Mouse (Mus musculus): ENCODE measurements around the gene Ralgps2. TPM values are rescaled to one million over a fixed set of nuclear protein-coding genes. Genes with fewer than 3 reads are reported as not detected.

The Ralgps2 gene
- polyA plus RNA-seq, 1 experiment = 29.1 TPM

DNA sequence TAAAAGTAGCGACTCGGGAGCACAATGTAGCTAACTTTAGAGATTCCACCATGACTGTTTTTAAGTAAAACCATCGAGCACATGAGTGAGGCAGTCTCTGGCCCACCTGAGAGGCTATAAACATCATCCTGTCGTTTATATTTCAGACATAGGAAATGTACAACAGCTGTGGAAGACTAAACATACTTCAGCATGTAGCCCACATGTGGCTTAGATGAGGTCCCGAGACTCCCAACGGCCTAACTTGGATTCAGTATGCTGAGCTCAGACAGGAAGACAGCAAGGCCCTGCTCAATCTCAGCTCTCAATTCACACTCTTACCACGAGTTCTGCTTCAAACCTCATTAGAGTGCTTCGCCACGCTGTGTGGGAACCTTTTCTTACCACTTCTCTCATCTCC lies 87.0 kb downstream of the Ralgps2 start:
- Histone ChIP-seq H3K4me1 (ENCODE audit: control insufficient read depth, insufficient read depth, insufficient read length) (no peaks in the 10 kb centered on the region), H3K4me3 (ENCODE audit: extremely low read depth, insufficient read depth, insufficient read length) (no peak overlapping the region), H3K27ac (ENCODE audit: insufficient read depth, low read length) (no peak overlapping the region), H3K36me3 (ENCODE audit: control insufficient read depth, insufficient read depth, low read length) (peaks cover 11% of the 10 kb centered on the region), H3K27me3 (ENCODE audit: control insufficient read depth, insufficient read depth, low read length) (no peaks in the 10 kb centered on the region)
- no peak for TF ChIP-seq POLR2A (IDR thresholded peaks at IDR 0.05; ENCODE audit: low read depth, low read length)
- TF ChIP-seq CTCF (IDR thresholded peaks at IDR 0.05; ENCODE audit: extremely low read depth, insufficient read depth, insufficient read length, insufficient replicate concordance) = no peak
- no peak for DNase-seq (ENCODE audit: low read depth in 1 of 2, low spot score in 2 of 2)
- whole genome bisulfite sequencing = 78% methylated on average over 9 of the region's 9 CpGs

DNA sequence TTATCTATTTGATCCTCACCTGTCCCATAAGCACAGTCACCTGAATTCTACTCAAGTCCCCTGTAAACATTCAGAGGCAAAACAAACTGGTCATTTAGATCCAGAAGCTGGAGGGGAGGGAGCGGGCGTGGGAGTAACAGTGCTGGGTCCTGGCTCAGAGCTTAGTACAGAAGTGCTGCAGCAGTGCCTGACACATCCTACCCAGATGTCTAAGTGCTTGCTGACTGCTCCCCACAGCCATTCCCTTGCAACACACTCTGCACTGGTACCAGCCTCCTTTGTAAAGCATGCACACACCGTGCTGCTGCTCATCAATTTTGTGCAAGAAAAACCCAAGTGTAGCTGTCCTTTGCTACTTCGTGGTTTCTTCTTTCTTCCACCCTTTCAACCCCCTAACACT lies 92.3 kb downstream of the Ralgps2 start:
- Histone ChIP-seq H3K36me3 (ENCODE audit: control insufficient read depth, insufficient read depth, low read length) (peaks cover 6% of the 10 kb centered on the region; the same call in 1 of the 2 replicates), H3K27ac (ENCODE audit: insufficient read depth, low read length) (no peak overlapping the region), H3K27me3 (ENCODE audit: control insufficient read depth, insufficient read depth, low read length) (no peaks in the 10 kb centered on the region), H3K4me1 (ENCODE audit: control insufficient read depth, insufficient read depth, insufficient read length) (no peaks in the 10 kb centered on the region), H3K4me3 (ENCODE audit: extremely low read depth, insufficient read depth, insufficient read length) (no peak overlapping the region)
- no peak for TF ChIP-seq CTCF (IDR thresholded peaks at IDR 0.05; ENCODE audit: extremely low read depth, insufficient read depth, insufficient read length, insufficient replicate concordance)
- no peak for TF ChIP-seq POLR2A (IDR thresholded peaks at IDR 0.05; ENCODE audit: low read depth, low read length)
- no peak for DNase-seq (ENCODE audit: low read depth in 1 of 2, low spot score in 2 of 2)
- 88% methylated on average over 4 of the region's 4 CpGs for WGBS

DNA sequence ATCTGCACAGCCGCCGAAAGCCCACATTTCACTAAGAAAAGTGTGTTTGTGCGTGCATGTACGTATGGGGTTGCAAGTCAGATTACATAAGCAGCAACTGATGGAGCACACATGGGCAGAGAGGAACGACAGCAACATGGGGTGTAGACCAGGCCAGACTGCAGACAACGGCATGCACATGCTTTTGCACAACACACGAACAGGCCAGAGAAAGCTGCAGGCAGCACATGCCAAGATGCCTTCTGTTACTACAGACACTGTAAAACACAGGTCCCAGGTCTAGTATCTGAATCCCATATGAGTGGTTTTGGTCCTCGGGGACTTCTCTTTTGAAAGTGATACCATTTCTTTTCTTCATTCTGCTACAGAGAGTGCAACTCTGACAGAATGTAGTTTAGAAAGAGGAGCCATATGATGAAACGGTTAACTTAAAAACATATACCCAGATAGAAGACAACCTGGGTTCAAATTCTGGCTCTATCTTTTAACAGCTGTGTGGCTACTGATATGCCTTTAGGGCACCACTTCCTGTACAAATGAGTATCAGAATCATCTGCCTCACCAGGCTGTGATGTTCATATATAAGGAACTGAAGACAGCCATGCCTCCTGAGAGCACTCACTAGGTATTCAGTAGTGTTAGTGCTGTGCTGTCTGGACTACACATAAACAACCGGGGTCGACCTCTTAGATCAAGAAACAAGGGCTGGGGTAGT lies 97.6 kb downstream of the Ralgps2 start:
- peaks cover 13% of the 10 kb centered on the region for H3K36me3 ChIP-seq (ENCODE audit: control insufficient read depth, insufficient read depth, low read length)
- 85% methylated on average over 11 of the region's 11 CpGs for WGBS

DNA sequence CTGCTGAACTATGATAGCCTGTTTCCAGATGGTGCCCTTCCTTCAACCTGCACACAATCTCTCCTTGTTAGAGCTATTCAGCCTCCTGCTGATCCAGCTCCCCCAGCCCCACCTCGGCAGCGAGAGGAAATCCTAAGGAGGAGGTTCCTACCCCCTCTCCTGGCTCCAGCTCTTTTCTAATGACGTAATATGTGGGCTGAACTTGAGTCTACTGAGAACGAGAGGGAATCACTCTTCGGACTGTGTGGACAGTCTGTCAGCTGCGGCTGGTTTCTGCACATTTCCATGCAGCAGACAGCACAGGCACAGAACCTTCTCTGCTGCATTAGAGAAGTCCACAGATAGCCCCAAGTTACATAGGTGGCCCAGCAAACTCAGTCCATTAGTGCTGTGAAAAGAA lies 100.7 kb downstream of the Ralgps2 start:
- H3K4me3 ChIP-seq (ENCODE audit: extremely low read depth, insufficient read depth, insufficient read length) = no peak overlapping the region
- H3K27me3 ChIP-seq (ENCODE audit: control insufficient read depth, insufficient read depth, low read length) = no peaks in the 10 kb centered on the region
- 79% methylated on average over 6 of the region's 6 CpGs for WGBS
- no peak for DNase-seq (ENCODE audit: low read depth in 1 of 2, low spot score in 2 of 2)
- peaks cover 18% of the 10 kb centered on the region for H3K36me3 ChIP-seq (ENCODE audit: control insufficient read depth, insufficient read depth, low read length)
- no peak overlapping the region for H3K27ac ChIP-seq (ENCODE audit: insufficient read depth, low read length)
- TF ChIP-seq POLR2A (IDR thresholded peaks at IDR 0.05; ENCODE audit: low read depth, low read length) (no peak), CTCF (IDR thresholded peaks at IDR 0.05; ENCODE audit: extremely low read depth, insufficient read depth, insufficient read length, insufficient replicate concordance) (no peak)
- H3K4me1 ChIP-seq (ENCODE audit: control insufficient read depth, insufficient read depth, insufficient read length) = no peaks in the 10 kb centered on the region

More for the DNA sequence above, 97.6 kb downstream of the Ralgps2 start:
- Histone ChIP-seq H3K27me3 (ENCODE audit: control insufficient read depth, insufficient read depth, low read length) (no peaks in the 10 kb centered on the region), H3K27ac (ENCODE audit: insufficient read depth, low read length) (no peak overlapping the region), H3K4me3 (ENCODE audit: extremely low read depth, insufficient read depth, insufficient read length) (no peak overlapping the region), H3K4me1 (ENCODE audit: control insufficient read depth, insufficient read depth, insufficient read length) (no peaks in the 10 kb centered on the region)
- no peak for TF ChIP-seq CTCF (IDR thresholded peaks at IDR 0.05; ENCODE audit: extremely low read depth, insufficient read depth, insufficient read length, insufficient replicate concordance)
- no peak for TF ChIP-seq POLR2A (IDR thresholded peaks at IDR 0.05; ENCODE audit: low read depth, low read length)
- no peak for DNase-seq (ENCODE audit: low read depth in 1 of 2, low spot score in 2 of 2)

DNA sequence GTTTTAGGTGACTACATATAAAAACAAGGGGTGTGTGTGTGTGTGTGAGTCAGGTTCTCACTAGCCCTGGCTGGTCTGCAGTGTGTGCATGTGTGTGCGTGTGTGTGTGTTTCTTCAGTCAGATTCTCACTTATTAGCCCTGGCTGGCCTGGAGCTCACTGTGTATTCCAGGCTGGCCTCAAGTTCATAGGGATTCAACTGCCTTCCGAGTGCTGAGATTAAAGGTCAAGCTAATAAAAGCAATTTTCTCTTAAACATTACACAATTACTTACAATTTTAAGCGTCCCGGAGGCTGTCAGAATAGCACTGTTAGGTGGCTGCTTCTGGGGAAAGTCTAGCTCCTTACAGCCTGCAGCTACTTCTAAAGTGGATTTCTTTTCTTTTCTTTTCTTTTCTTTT lies 101.2 kb downstream of the Ralgps2 start, which contains the start of gene Angptl1:
TSS of gene Angptl1 (plus strand) at position 386 of the 400 bp plus-strand sequence.
- Histone ChIP-seq H3K4me1 (ENCODE audit: control insufficient read depth, insufficient read depth, insufficient read length) (no peaks in the 10 kb centered on the region), H3K27me3 (ENCODE audit: control insufficient read depth, insufficient read depth, low read length) (no peaks in the 10 kb centered on the region), H3K36me3 (ENCODE audit: control insufficient read depth, insufficient read depth, low read length) (peaks cover 18% of the 10 kb centered on the region), H3K4me3 (ENCODE audit: extremely low read depth, insufficient read depth, insufficient read length) (no peak within 1 kb of the TSS), H3K27ac (ENCODE audit: insufficient read depth, low read length) (no peak within 1 kb of the TSS)
- no peak for TF ChIP-seq CTCF (IDR thresholded peaks at IDR 0.05; ENCODE audit: extremely low read depth, insufficient read depth, insufficient read length, insufficient replicate concordance)
- TF ChIP-seq POLR2A (IDR thresholded peaks at IDR 0.05; ENCODE audit: low read depth, low read length) = no peak
- WGBS = 93% methylated on average over 4 of the region's 4 CpGs
- DNase-seq (ENCODE audit: low read depth in 1 of 2, low spot score in 2 of 2) = no peak

DNA sequence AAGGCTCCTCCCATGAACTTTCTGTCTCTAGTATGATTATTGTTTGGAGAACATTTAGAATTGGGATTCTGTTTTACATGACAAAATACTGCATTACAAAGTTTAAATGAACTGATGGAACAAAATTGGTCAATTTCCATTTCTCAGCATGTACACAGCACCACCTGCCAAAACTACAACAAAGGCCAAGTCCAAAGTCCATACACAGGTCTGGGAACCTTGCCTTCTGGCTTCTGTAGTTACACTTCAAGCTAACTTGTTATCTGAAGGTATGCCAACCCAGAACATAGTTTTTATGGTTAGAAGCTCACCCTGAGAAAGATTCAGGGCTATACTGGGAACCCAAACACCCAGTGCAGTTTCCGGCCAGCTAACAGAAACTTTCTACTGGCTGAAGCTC lies 120.2 kb downstream of the Ralgps2 start:
- H3K27ac ChIP-seq (ENCODE audit: insufficient read depth, low read length) = no peak overlapping the region
- peaks cover 37% of the 10 kb centered on the region for H3K36me3 ChIP-seq (ENCODE audit: control insufficient read depth, insufficient read depth, low read length)
- 97% methylated on average over 1 of the region's 1 CpGs for whole genome bisulfite sequencing
- DNase-seq (ENCODE audit: low read depth in 1 of 2, low spot score in 2 of 2) = no peak
- H3K4me1 ChIP-seq (ENCODE audit: control insufficient read depth, insufficient read depth, insufficient read length) = no peaks in the 10 kb centered on the region
- TF ChIP-seq CTCF (IDR thresholded peaks at IDR 0.05; ENCODE audit: extremely low read depth, insufficient read depth, insufficient read length, insufficient replicate concordance) (no peak), POLR2A (IDR thresholded peaks at IDR 0.05; ENCODE audit: low read depth, low read length) (no peak)
- H3K4me3 ChIP-seq (ENCODE audit: extremely low read depth, insufficient read depth, insufficient read length) = no peak overlapping the region
- H3K27me3 ChIP-seq (ENCODE audit: control insufficient read depth, insufficient read depth, low read length) = no peaks in the 10 kb centered on the region

DNA sequence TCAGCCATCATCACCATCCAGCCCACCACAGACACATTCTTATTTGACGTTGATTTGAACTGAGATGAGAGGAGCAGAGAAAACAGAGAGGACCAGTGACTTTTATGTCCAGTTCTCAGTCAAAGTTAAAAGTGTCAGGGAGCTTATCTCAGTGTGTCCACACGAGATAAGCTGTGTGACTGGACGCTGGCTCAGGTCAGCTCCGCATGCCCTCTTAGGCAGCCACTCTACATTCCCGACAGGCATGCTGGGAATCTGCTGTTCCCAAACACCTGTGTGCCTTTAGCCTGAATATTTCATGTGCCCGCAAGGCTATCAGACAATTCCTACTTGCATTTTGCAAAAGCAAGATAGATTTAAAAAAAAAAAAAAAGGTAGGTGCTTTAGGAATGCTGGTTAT lies 125.9 kb downstream of the Ralgps2 start:
- no peak for DNase-seq (ENCODE audit: low read depth in 1 of 2, low spot score in 2 of 2)
- TF ChIP-seq POLR2A (IDR thresholded peaks at IDR 0.05; ENCODE audit: low read depth, low read length) (no peak), CTCF (IDR thresholded peaks at IDR 0.05; ENCODE audit: extremely low read depth, insufficient read depth, insufficient read length, insufficient replicate concordance) (no peak)
- WGBS = 92% methylated on average over 6 of the region's 6 CpGs

More for the DNA sequence above, 125.9 kb downstream of the Ralgps2 start:
- Histone ChIP-seq H3K4me1 (ENCODE audit: control insufficient read depth, insufficient read depth, insufficient read length) (no peaks in the 10 kb centered on the region), H3K27me3 (ENCODE audit: control insufficient read depth, insufficient read depth, low read length) (no peaks in the 10 kb centered on the region), H3K36me3 (ENCODE audit: control insufficient read depth, insufficient read depth, low read length) (peaks cover 40% of the 10 kb centered on the region), H3K27ac (ENCODE audit: insufficient read depth, low read length) (no peak overlapping the region), H3K4me3 (ENCODE audit: extremely low read depth, insufficient read depth, insufficient read length) (no peak overlapping the region)
